Mouse (Mus musculus): ENCODE results near the gene 1600014C23Rik. TPM values are rescaled to one million over a fixed set of nuclear protein-coding genes. Genes with fewer than 3 reads are reported as not detected.

Gene 1600014C23Rik
- polyA plus RNA-seq, 1 experiment, result not detected

GRCm38 (mm10) chr17:45733038-45733734 lies 458 bp downstream of the 1600014C23Rik start:
- Histone ChIP-seq H3K36me3 (ENCODE audit: control insufficient read depth, insufficient read depth, low read length, poor library complexity, severe bottlenecking) (no peaks in the 10 kb centered on the region), H3K27me3 (ENCODE audit: control insufficient read depth, insufficient read depth, low read length, poor library complexity, severe bottlenecking) (no peaks in the 10 kb centered on the region), H3K9ac (ENCODE audit: low read depth, poor library complexity, severe bottlenecking) (peak overlapping the region; percentile 59), H3K4me1 (ENCODE audit: control insufficient read depth, insufficient read depth, low read length) (peaks cover 9% of the 10 kb centered on the region), H3K27ac (ENCODE audit: insufficient read depth, low read length) (no peak overlapping the region), H3K4me3 (ENCODE audit: low read depth, low read length) (peak overlapping the region; percentile 45), H3K9me3 (replicated peaks; ENCODE audit: control insufficient read depth, insufficient read depth, low read length, poor library complexity, severe bottlenecking) (no peaks in the 10 kb centered on the region)
- no peak for TF ChIP-seq POLR2A (IDR thresholded peaks at IDR 0.05; ENCODE audit: insufficient read depth, low read length)
- no peak for TF ChIP-seq EP300 (IDR thresholded peaks at IDR 0.05; ENCODE audit: insufficient read depth, low read depth, low read length)
- TF ChIP-seq CTCF (IDR thresholded peaks at IDR 0.05; ENCODE audit: low read depth, low read length), result no peak

GRCm38 (mm10) chr17:45731172-45731864 lies 2.3 kb downstream of the 1600014C23Rik start:
- no peak for TF ChIP-seq POLR2A (IDR thresholded peaks at IDR 0.05; ENCODE audit: insufficient read depth, low read length)
- peak; percentile 79 for TF ChIP-seq CTCF (IDR thresholded peaks at IDR 0.05; ENCODE audit: low read depth, low read length)
- TF ChIP-seq EP300 (IDR thresholded peaks at IDR 0.05; ENCODE audit: insufficient read depth, low read depth, low read length), result 0 out of 2 replicates have a peak, but pooled peaks have one; percentile 15
- Histone ChIP-seq H3K36me3 (ENCODE audit: control insufficient read depth, insufficient read depth, low read length, poor library complexity, severe bottlenecking) (no peaks in the 10 kb centered on the region), H3K27me3 (ENCODE audit: control insufficient read depth, insufficient read depth, low read length, poor library complexity, severe bottlenecking) (no peaks in the 10 kb centered on the region), H3K27ac (ENCODE audit: insufficient read depth, low read length) (no peak overlapping the region), H3K4me1 (ENCODE audit: control insufficient read depth, insufficient read depth, low read length) (peaks cover 7% of the 10 kb centered on the region), H3K4me3 (ENCODE audit: low read depth, low read length) (no peak overlapping the region), H3K9ac (ENCODE audit: low read depth, poor library complexity, severe bottlenecking) (no peak overlapping the region), H3K9me3 (replicated peaks; ENCODE audit: control insufficient read depth, insufficient read depth, low read length, poor library complexity, severe bottlenecking) (no peaks in the 10 kb centered on the region)

GRCm38 (mm10) chr17:45730696-45731095 lies 2.9 kb downstream of the 1600014C23Rik start:
- TF ChIP-seq EP300 (IDR thresholded peaks at IDR 0.05; ENCODE audit: insufficient read depth, low read depth, low read length) (no peak), POLR2A (IDR thresholded peaks at IDR 0.05; ENCODE audit: insufficient read depth, low read length) (no peak), CTCF (IDR thresholded peaks at IDR 0.05; ENCODE audit: low read depth, low read length) (no peak)
- Histone ChIP-seq H3K9ac (ENCODE audit: low read depth, poor library complexity, severe bottlenecking) (no peak overlapping the region), H3K4me3 (ENCODE audit: low read depth, low read length) (no peak overlapping the region), H3K36me3 (ENCODE audit: control insufficient read depth, insufficient read depth, low read length, poor library complexity, severe bottlenecking) (no peaks in the 10 kb centered on the region), H3K4me1 (ENCODE audit: control insufficient read depth, insufficient read depth, low read length) (peaks cover 7% of the 10 kb centered on the region), H3K9me3 (replicated peaks; ENCODE audit: control insufficient read depth, insufficient read depth, low read length, poor library complexity, severe bottlenecking) (no peaks in the 10 kb centered on the region), H3K27me3 (ENCODE audit: control insufficient read depth, insufficient read depth, low read length, poor library complexity, severe bottlenecking) (no peaks in the 10 kb centered on the region), H3K27ac (ENCODE audit: insufficient read depth, low read length) (no peak overlapping the region)

GRCm38 (mm10) chr17:45729387-45729786 lies 4.3 kb downstream of the 1600014C23Rik start:
- H3K9ac ChIP-seq (ENCODE audit: low read depth, poor library complexity, severe bottlenecking), result no peak overlapping the region

GRCm38 (mm10) chr17:45727983-45728723 lies 5.5 kb downstream of the 1600014C23Rik start:
- Histone ChIP-seq H3K9me3 (replicated peaks; ENCODE audit: control insufficient read depth, insufficient read depth, low read length, poor library complexity, severe bottlenecking) (no peaks in the 10 kb centered on the region), H3K4me3 (ENCODE audit: low read depth, low read length) (no peak overlapping the region), H3K4me1 (ENCODE audit: control insufficient read depth, insufficient read depth, low read length) (peaks cover 1% of the 10 kb centered on the region), H3K9ac (ENCODE audit: low read depth, poor library complexity, severe bottlenecking) (no peak overlapping the region), H3K27me3 (ENCODE audit: control insufficient read depth, insufficient read depth, low read length, poor library complexity, severe bottlenecking) (no peaks in the 10 kb centered on the region), H3K36me3 (ENCODE audit: control insufficient read depth, insufficient read depth, low read length, poor library complexity, severe bottlenecking) (no peaks in the 10 kb centered on the region), H3K27ac (ENCODE audit: insufficient read depth, low read length) (no peak overlapping the region)
- TF ChIP-seq POLR2A (IDR thresholded peaks at IDR 0.05; ENCODE audit: insufficient read depth, low read length) (no peak), CTCF (IDR thresholded peaks at IDR 0.05; ENCODE audit: low read depth, low read length) (no peak)

More at GRCm38 (mm10) chr17:45729387-45729786, 4.3 kb downstream of the 1600014C23Rik start:
- no peaks in the 10 kb centered on the region for H3K27me3 ChIP-seq (ENCODE audit: control insufficient read depth, insufficient read depth, low read length, poor library complexity, severe bottlenecking)
- H3K36me3 ChIP-seq (ENCODE audit: control insufficient read depth, insufficient read depth, low read length, poor library complexity, severe bottlenecking), result no peaks in the 10 kb centered on the region
- no peaks in the 10 kb centered on the region for H3K9me3 ChIP-seq (replicated peaks; ENCODE audit: control insufficient read depth, insufficient read depth, low read length, poor library complexity, severe bottlenecking)
- no peak overlapping the region for H3K27ac ChIP-seq (ENCODE audit: insufficient read depth, low read length)
- TF ChIP-seq POLR2A (IDR thresholded peaks at IDR 0.05; ENCODE audit: insufficient read depth, low read length) (no peak), CTCF (IDR thresholded peaks at IDR 0.05; ENCODE audit: low read depth, low read length) (no peak)
- H3K4me1 ChIP-seq (ENCODE audit: control insufficient read depth, insufficient read depth, low read length), result peaks cover 1% of the 10 kb centered on the region
- no peak overlapping the region for H3K4me3 ChIP-seq (ENCODE audit: low read depth, low read length)

All from ES-Bruce4 (cell line).